Mouse (Mus musculus) retina, adult 2 months (tissue): Measurements from ENCODE around the gene Map2k5.

Experiments
- DNase-seq: peaks from one replicate; pipeline ENCODE4 v3.0.0-alpha.2; 2012; ENCODE audit warnings: low read depth, low spot score

Gene Map2k5

GRCm38 (mm10) chr9:63341761-63342160, 35.9 kb downstream of the Map2k5 start:
- no peak for DNase-seq

GRCm38 (mm10) chr9:63339256-63339655, 38.4 kb downstream of the Map2k5 start:
- DNase-seq = no peak

- DNase-seq = no peak
These were observed 39.0 kb downstream of the Map2k5 start for GRCm38 (mm10) chr9:63338716-63339115.

- no peak for DNase-seq
These were observed 41.9 kb downstream of the Map2k5 start for GRCm38 (mm10) chr9:63335816-63336215.

- DNase-seq = no peak
These were observed 44.6 kb downstream of the Map2k5 start for GRCm38 (mm10) chr9:63333074-63333473.

GRCm38 (mm10) chr9:63331246-63331645, 46.5 kb downstream of the Map2k5 start:
- no peak for DNase-seq

- no peak for DNase-seq
These were observed 48.6 kb downstream of the Map2k5 start for GRCm38 (mm10) chr9:63328958-63329685.

- DNase-seq = no peak
These were observed 62.5 kb downstream of the Map2k5 start for GRCm38 (mm10) chr9:63315231-63315630.

GRCm38 (mm10) chr9:63314126-63314525, 63.6 kb downstream of the Map2k5 start:
- DNase-seq = no peak

GRCm38 (mm10) chr9:63309956-63310355, 67.7 kb downstream of the Map2k5 start:
- DNase-seq = no peak

GRCm38 (mm10) chr9:63309008-63309407, 68.7 kb downstream of the Map2k5 start:
- no peak for DNase-seq

GRCm38 (mm10) chr9:63308441-63308840, 69.3 kb downstream of the Map2k5 start:
- DNase-seq = no peak

GRCm38 (mm10) chr9:63302511-63302910, 75.2 kb downstream of the Map2k5 start:
- no peak for DNase-seq

- no peak for DNase-seq
These were observed 79.0 kb downstream of the Map2k5 start for GRCm38 (mm10) chr9:63298656-63299055.

GRCm38 (mm10) chr9:63295551-63295958, 82.1 kb downstream of the Map2k5 start:
- peak; percentile 9 for DNase-seq

GRCm38 (mm10) chr9:63294846-63295245, 82.9 kb downstream of the Map2k5 start:
- no peak for DNase-seq

GRCm38 (mm10) chr9:63293781-63294480, 83.8 kb downstream of the Map2k5 start:
- DNase-seq = no peak

GRCm38 (mm10) chr9:63288676-63289075, 89.0 kb downstream of the Map2k5 start:
- DNase-seq = no peak

- no peak for DNase-seq
These were observed 93.3 kb downstream of the Map2k5 start for GRCm38 (mm10) chr9:63284392-63284791.

- no peak for DNase-seq
These were observed 95.7 kb downstream of the Map2k5 start for GRCm38 (mm10) chr9:63281996-63282395.

- no peak for DNase-seq
These were observed 96.6 kb downstream of the Map2k5 start for GRCm38 (mm10) chr9:63281086-63281485.

- DNase-seq = no peak
These were observed 103.9 kb downstream of the Map2k5 start for GRCm38 (mm10) chr9:63273781-63274180.

GRCm38 (mm10) chr9:63269839-63270238, 107.9 kb downstream of the Map2k5 start:
- no peak for DNase-seq
